Mouse (Mus musculus) MEL-GATA-1-ER (cell line): Measurements from ENCODE around the gene Appl1.

ENCODE experiments used
- DNase-seq: peaks from one replicate; pipeline ENCODE4 v3.0.0-alpha.2; 2012; ENCODE audit warnings: low read depth; ENCODE audit errors: extremely low read depth

Gene Appl1

GRCm38 (mm10) chr14:26971106-26971789, at the start of gene Appl1:
TSS of gene Appl1 (minus strand) at chr14:26971232.
- DNase-seq: no peak

- no peak for DNase-seq
Observed at GRCm38 (mm10) chr14:27019850-27020249, 48.8 kb upstream of the Appl1 start.

GRCm38 (mm10) chr14:27017936-27018335, 46.9 kb upstream of the Appl1 start:
- no peak for DNase-seq

GRCm38 (mm10) chr14:27013658-27014057, 42.6 kb upstream of the Appl1 start:
- DNase-seq: no peak

GRCm38 (mm10) chr14:27011561-27011960, 40.5 kb upstream of the Appl1 start:
- no peak for DNase-seq

- no peak for DNase-seq
Observed at GRCm38 (mm10) chr14:27005937-27006336, 34.9 kb upstream of the Appl1 start.

- DNase-seq: no peak
Observed at GRCm38 (mm10) chr14:27004906-27005305, 33.9 kb upstream of the Appl1 start.

- no peak for DNase-seq
Observed at GRCm38 (mm10) chr14:27000386-27000785, 29.4 kb upstream of the Appl1 start.

GRCm38 (mm10) chr14:26996257-26996656, 25.2 kb upstream of the Appl1 start:
- DNase-seq: no peak

- no peak for DNase-seq
Observed at GRCm38 (mm10) chr14:26994211-26994741, 23.2 kb upstream of the Appl1 start, which contains the start of gene Hesx1. TSS of gene Hesx1 (plus strand) at chr14:26994416.

- no peak for DNase-seq
Observed at GRCm38 (mm10) chr14:26993427-26993826, 22.4 kb upstream of the Appl1 start.

- DNase-seq: no peak
Observed at GRCm38 (mm10) chr14:26991622-26992021, 20.6 kb upstream of the Appl1 start.

- DNase-seq: no peak
Observed at GRCm38 (mm10) chr14:26988694-26989093, 17.7 kb upstream of the Appl1 start.

- no peak for DNase-seq
Observed at GRCm38 (mm10) chr14:26982150-26982530, 11.1 kb upstream of the Appl1 start.

GRCm38 (mm10) chr14:26981494-26982149, 10.6 kb upstream of the Appl1 start:
- no peak for DNase-seq

- DNase-seq: no peak
Observed at GRCm38 (mm10) chr14:26981021-26981420, 10.0 kb upstream of the Appl1 start.

GRCm38 (mm10) chr14:26979808-26980207, 8.8 kb upstream of the Appl1 start:
- no peak for DNase-seq

GRCm38 (mm10) chr14:26977500-26977899, 6.5 kb upstream of the Appl1 start:
- no peak for DNase-seq

GRCm38 (mm10) chr14:26976212-26976611, 5.2 kb upstream of the Appl1 start:
- DNase-seq: no peak

GRCm38 (mm10) chr14:26975490-26975889, 4.5 kb upstream of the Appl1 start:
- no peak for DNase-seq

GRCm38 (mm10) chr14:26973089-26973488, 2.1 kb upstream of the Appl1 start:
- no peak for DNase-seq

- no peak for DNase-seq
Observed at GRCm38 (mm10) chr14:26970439-26970932, 546 bp downstream of the Appl1 start.
